Mouse (Mus musculus) forebrain, embryonic 12.5 days (tissue): ENCODE results near the gene Phgdh. TPM values are rescaled to one million over a fixed set of nuclear protein-coding genes. Genes with fewer than 3 reads are reported as not detected.

Experiments
- ATAC-seq: fragments of 200-750 bp; cut with Nextera tagmentation; 2 replicates; pipeline ENCODE4 v1.8.0; 2017; ENCODE audit warnings: moderate TSS enrichment; ENCODE audit not compliant: low FRiP score
- H3K27ac ChIP-seq: fragments of 300-500 bp; sonication (generic); 2 replicates; pipeline ENCODE4 v1.5.1; 2016; ENCODE audit warnings: mild to moderate bottlenecking
- H3K27me3 ChIP-seq: fragments of 300-500 bp; sonication (generic); 2 replicates; pipeline ENCODE4 v1.6.1; 2016; ENCODE audit warnings: mild to moderate bottlenecking
- H3K36me3 ChIP-seq: fragments of 300-500 bp; sonication (generic); replicated peaks from 2 replicates; pipeline ENCODE4 v1.6.1; 2016; ENCODE audit warnings: mild to moderate bottlenecking
- H3K4me1 ChIP-seq: fragments of 300-500 bp; sonication (generic); 2 replicates; pipeline ENCODE4 v1.6.1; 2016
- H3K4me2 ChIP-seq: fragments of 300-500 bp; sonication (generic); 2 replicates; pipeline ENCODE4 v1.6.1; 2016; ENCODE audit warnings: mild to moderate bottlenecking, moderate library complexity
- H3K4me3 ChIP-seq: fragments of 300-500 bp; sonication (generic); replicated peaks from 2 replicates; pipeline ENCODE4 v1.5.1; 2016; ENCODE audit warnings: mild to moderate bottlenecking
- H3K9ac ChIP-seq: fragments of 300-500 bp; sonication (generic); 2 replicates; pipeline ENCODE4 v1.6.1; 2016; ENCODE audit warnings: mild to moderate bottlenecking
- H3K9me3 ChIP-seq: fragments of 300-500 bp; sonication (generic); 2 replicates; pipeline ENCODE4 v1.6.1; 2016
- WGBS: fragments of 180-500 bp; shearing (Covaris S2); methylation state at CpG from one replicate; pipeline ENCODE4 v1.1.7; 2016; 5-methylcytosine and 5-hydroxymethylcytosine counted together
- polyA plus RNA-seq: library from polyadenylated mRNA; unstranded; fragments of >200 nt; fragmentation: Nextera tagmentation; extraction: Ambion mirVana; gene quantifications from 2 replicates; pipeline ENCODE4 v1.2.1, GENCODE M21; 2016

Gene Phgdh
- polyA plus RNA-seq, 1 experiment from 2014 or later, result 274 TPM

DNA sequence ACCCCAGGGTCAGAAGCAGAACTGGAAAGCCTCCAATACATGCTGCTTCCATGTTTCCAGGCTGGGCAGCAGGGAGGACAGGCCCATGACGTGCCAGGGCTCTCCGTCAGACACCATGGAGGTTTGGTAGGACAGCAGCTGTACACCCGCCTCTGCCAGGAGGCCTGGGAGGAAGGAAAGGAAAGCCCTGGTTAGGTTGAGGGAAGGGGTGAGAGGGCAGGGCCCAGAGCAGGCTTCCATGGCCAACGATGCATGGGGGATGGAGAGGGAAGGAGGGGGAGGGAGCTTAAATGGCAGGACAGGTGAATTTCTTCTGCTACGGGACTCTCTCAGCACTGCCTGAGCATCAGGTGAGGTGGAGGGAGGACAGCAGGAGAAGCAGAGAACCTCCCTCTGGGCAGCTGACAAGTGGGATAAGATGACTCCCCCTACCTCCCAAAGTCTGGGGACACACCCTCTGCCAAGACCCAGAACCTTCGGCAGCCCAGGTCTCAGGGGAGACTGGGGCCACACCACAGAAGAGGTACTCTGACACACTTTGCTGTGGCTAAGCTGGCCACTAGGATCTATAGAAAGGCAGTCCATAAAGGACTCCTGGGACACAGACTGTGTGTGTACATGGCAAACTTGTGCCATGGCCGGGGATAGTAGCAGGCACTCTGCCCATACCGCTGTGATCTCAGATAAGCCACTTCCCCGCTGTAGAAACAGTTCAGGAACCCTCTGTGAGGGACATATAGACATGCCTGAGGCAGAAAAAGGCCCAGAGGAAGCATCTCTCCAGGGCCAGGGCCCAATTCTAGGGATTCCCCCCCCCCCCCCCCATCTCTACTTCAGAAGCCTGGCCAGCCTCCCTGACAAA is 26.3 kb downstream of the Phgdh start:
- H3K36me3 ChIP-seq, result peaks cover 34% of the 10 kb centered on the region
- no peaks in the 10 kb centered on the region for H3K9me3 ChIP-seq
- 76% methylated on average over 9 of the region's 9 CpGs for WGBS
- H3K4me2 ChIP-seq, result no peak overlapping the region
- ATAC-seq, result 0 out of 2 replicates have a peak, but pooled peaks have one; percentile 4
- H3K27me3 ChIP-seq, result no peaks in the 10 kb centered on the region
- H3K9ac ChIP-seq, result no peak overlapping the region
- H3K4me1 ChIP-seq, result peaks cover 16% of the 10 kb centered on the region
- no peak overlapping the region for H3K27ac ChIP-seq
- no peak overlapping the region for H3K4me3 ChIP-seq

DNA sequence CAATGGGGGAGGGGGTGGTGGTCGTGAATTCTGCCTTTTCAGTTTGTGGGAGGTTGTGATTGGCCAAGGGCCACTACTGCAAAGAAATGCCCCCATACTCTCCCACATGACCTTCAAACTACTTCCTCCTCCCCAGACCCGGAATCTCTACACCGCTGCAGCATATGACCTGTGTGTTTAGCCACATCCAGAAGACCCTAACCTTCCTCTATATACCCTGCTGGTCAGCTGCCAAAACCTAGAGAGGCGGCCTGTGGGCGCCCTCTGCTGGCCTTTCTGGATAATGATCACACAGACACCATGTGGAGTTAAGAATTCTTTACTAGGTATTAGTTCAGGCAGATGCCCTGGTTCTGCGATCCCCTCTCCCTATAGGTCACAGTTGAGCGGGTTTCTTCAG is 26.9 kb downstream of the Phgdh start:
- peaks cover 9% of the 10 kb centered on the region for H3K4me1 ChIP-seq
- no peak overlapping the region for H3K4me2 ChIP-seq
- no peaks in the 10 kb centered on the region for H3K9me3 ChIP-seq
- peaks cover 28% of the 10 kb centered on the region for H3K36me3 ChIP-seq
- H3K4me3 ChIP-seq, result no peak overlapping the region
- ATAC-seq, result peak; percentile 57
- H3K27me3 ChIP-seq, result no peaks in the 10 kb centered on the region
- H3K27ac ChIP-seq, result no peak overlapping the region
- WGBS, result 36% methylated on average over 7 of the region's 7 CpGs
- no peak overlapping the region for H3K9ac ChIP-seq

DNA sequence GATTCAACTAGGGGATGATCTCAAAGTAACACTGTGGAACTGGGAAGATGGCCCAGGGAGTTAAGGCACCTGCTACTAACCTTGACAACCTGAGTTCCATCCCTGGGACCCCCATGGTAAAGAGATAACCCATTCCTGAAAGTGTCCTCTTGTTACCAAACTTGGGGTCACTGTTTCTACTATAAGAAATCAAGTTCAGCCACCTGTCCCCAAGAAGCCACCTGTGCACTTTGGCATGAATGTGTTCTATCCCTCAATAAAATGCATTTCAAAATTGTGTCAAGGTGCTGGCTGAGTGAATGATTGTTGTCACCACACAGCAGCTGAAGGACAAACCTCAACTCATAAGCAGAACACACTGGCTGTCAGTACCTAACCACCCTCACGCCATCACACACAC is 29.3 kb downstream of the Phgdh start:
- Histone ChIP-seq H3K9ac (no peak overlapping the region), H3K36me3 (peaks cover 14% of the 10 kb centered on the region), H3K9me3 (no peaks in the 10 kb centered on the region), H3K4me2 (no peak overlapping the region), H3K4me3 (no peak overlapping the region), H3K27me3 (no peaks in the 10 kb centered on the region), H3K27ac (no peak overlapping the region), H3K4me1 (no peaks in the 10 kb centered on the region)
- 92% methylated on average over 1 of the region's 1 CpGs for WGBS
- no peak for ATAC-seq

DNA sequence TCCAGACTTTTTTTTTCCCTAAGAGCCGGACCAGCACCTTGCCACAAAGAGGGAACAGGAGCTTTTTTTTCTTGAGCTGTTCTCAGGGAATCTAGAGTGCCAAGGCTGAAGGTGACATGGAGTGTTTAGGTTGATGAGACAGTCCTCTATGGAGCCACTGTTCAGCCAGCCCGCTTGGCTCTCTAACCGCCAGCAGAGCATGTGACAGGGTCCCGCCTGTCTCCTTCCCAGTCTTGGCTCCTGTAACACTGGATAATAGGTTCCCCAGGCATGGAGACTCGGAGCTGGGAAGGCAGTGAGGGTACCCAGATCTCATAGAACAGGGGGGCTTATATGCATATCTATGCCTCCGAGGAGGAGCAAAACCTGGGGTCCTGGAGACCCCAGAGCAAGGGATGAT is 31.2 kb downstream of the Phgdh start:
- 86% methylated on average over 6 of the region's 6 CpGs for WGBS
- Histone ChIP-seq H3K4me2 (no peak overlapping the region), H3K9me3 (no peaks in the 10 kb centered on the region), H3K9ac (no peak overlapping the region), H3K4me1 (no peaks in the 10 kb centered on the region), H3K36me3 (peaks cover 1% of the 10 kb centered on the region; the same call in 1 of the 2 replicates), H3K27ac (no peak overlapping the region), H3K4me3 (no peak overlapping the region), H3K27me3 (no peaks in the 10 kb centered on the region)
- ATAC-seq, result no peak

DNA sequence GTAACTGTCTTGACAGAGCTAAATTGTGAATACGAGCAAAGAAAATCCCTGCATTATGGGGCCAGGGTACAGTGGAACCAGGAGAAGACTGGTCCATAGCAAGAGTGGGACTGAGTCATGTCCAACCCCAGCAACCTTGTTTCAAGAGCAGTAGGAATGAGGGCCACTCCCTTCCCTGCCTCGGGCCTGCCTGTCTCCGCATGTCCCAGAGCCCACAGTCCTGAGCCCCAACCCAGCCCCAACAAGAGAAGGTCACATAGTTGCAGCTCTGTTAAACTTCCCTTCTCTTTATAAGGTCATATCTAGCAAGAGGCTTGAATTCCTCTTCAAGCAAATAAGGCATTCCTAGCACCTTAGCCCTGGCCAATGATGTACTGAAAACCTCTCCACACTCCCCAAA is 38.0 kb downstream of the Phgdh start:
- WGBS, result 90% methylated on average over 3 of the region's 3 CpGs
- H3K27ac ChIP-seq, result no peak overlapping the region
- H3K36me3 ChIP-seq, result no peaks in the 10 kb centered on the region
- no peaks in the 10 kb centered on the region for H3K4me1 ChIP-seq
- H3K9ac ChIP-seq, result no peak overlapping the region
- H3K9me3 ChIP-seq, result no peaks in the 10 kb centered on the region
- no peak for ATAC-seq
- no peak overlapping the region for H3K4me3 ChIP-seq
- no peaks in the 10 kb centered on the region for H3K27me3 ChIP-seq
- H3K4me2 ChIP-seq, result no peak overlapping the region

DNA sequence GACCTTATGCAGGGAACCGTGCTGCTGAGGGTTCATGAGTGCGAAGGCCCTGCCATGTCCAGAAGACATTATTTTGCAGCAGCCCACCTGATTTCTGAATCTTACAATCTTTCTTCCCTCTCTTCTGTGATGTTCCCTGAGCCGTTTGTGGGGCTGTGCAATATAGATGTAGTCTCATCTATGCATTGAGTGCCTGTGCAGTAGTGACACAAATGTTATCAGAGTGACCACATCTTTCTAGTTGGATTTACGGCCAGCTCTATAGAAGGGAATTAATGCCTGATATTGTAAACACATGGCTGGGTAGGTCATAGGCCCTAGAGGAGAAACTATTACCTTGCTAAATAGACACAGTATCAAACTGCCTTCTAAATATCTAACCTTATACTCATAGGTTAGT is 39.5 kb downstream of the Phgdh start:
- Histone ChIP-seq H3K4me1 (no peaks in the 10 kb centered on the region), H3K36me3 (no peaks in the 10 kb centered on the region), H3K9ac (no peak overlapping the region), H3K4me3 (no peak overlapping the region), H3K9me3 (no peaks in the 10 kb centered on the region), H3K4me2 (no peak overlapping the region), H3K27me3 (no peaks in the 10 kb centered on the region), H3K27ac (no peak overlapping the region)
- ATAC-seq, result no peak
- 89% methylated on average over 4 of the region's 4 CpGs for WGBS

DNA sequence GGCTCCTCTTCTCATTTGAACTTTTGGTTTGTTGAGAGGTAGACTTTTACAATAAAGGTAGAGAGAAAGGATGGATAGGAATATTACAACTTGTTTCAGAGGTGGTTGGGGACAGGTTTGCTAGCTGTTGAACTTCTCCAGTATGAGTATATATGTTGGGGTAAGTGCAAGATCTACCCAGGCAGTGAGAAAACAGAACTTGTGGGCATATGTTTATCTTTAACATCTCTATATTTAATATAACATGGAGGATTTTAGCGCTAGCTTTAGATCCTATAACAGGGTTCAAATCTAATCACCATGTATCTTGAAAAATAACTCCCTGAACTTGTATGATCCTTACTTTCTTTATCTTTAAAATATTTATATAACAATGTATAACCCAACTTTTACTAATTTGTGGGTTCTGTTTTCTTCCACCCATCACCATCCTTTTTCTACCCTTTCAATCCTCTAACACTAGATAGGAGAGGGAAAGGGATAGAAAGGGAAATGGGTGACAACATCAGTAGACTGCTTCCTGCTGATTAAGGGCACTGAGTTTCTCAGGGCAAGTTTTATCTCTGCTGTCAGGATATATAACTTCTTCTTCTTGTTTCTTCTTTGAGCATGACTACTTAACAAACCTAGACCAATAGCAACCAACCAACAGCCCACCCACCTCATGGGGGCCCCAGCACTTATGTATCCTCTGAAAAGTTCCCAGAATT is 40.2 kb downstream of the Phgdh start:
- no peaks in the 10 kb centered on the region for H3K4me1 ChIP-seq
- no peak overlapping the region for H3K9ac ChIP-seq
- H3K9me3 ChIP-seq, result no peaks in the 10 kb centered on the region
- H3K27ac ChIP-seq, result no peak overlapping the region
- no peak overlapping the region for H3K4me3 ChIP-seq
- H3K36me3 ChIP-seq, result no peaks in the 10 kb centered on the region
- H3K4me2 ChIP-seq, result no peak overlapping the region
- WGBS, result 96% methylated on average over 1 of the region's 1 CpGs
- no peak for ATAC-seq
- H3K27me3 ChIP-seq, result no peaks in the 10 kb centered on the region

DNA sequence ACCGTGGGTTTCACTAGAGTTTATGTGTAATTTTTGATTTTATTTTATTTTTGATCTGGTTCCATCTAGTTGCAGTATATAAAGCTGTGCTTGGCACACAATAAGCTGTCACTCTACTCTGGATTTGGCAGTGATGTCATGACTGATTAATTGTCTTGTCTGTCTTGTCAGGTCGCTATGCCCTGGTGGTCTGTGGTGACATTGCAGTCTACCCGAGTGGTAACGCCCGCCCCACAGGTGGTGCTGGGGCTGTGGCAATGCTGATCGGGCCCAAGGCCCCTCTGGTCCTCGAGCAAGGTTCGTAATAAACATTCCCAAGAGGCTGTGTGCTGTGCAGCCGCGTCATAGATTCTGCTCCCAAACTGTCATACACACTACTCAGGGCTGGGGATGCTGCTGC is 43.8 kb downstream of the Phgdh start:
- H3K9ac ChIP-seq, result no peak overlapping the region
- no peaks in the 10 kb centered on the region for H3K9me3 ChIP-seq
- no peak overlapping the region for H3K4me2 ChIP-seq
- ATAC-seq, result no peak
- H3K27me3 ChIP-seq, result no peaks in the 10 kb centered on the region
- no peak overlapping the region for H3K27ac ChIP-seq
- H3K4me1 ChIP-seq, result no peaks in the 10 kb centered on the region
- WGBS, result 66% methylated on average over 10 of the region's 10 CpGs
- H3K36me3 ChIP-seq, result no peaks in the 10 kb centered on the region
- no peak overlapping the region for H3K4me3 ChIP-seq

DNA sequence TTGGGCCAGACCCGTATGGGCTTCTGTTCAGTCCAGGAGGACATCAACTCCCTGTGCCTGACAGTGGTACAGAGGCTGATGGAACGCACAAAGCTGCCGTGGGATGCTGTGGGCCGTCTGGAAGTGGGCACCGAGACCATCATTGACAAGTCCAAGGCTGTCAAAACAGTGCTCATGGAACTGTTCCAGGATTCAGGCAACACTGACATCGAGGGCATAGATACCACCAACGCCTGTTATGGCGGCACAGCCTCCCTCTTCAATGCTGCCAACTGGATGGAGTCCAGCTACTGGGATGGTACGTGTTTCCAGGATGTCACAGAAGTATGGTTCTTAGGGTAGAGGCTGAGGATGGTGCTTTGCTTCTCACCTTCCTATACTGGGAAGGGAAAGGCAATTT is 48.7 kb downstream of the Phgdh start:
- H3K4me1 ChIP-seq, result no peaks in the 10 kb centered on the region
- no peak overlapping the region for H3K4me3 ChIP-seq
- H3K4me2 ChIP-seq, result no peak overlapping the region
- 94% methylated on average over 9 of the region's 9 CpGs for WGBS
- no peaks in the 10 kb centered on the region for H3K36me3 ChIP-seq
- no peaks in the 10 kb centered on the region for H3K27me3 ChIP-seq
- no peak overlapping the region for H3K27ac ChIP-seq
- no peak overlapping the region for H3K9ac ChIP-seq
- ATAC-seq, result no peak
- no peaks in the 10 kb centered on the region for H3K9me3 ChIP-seq

DNA sequence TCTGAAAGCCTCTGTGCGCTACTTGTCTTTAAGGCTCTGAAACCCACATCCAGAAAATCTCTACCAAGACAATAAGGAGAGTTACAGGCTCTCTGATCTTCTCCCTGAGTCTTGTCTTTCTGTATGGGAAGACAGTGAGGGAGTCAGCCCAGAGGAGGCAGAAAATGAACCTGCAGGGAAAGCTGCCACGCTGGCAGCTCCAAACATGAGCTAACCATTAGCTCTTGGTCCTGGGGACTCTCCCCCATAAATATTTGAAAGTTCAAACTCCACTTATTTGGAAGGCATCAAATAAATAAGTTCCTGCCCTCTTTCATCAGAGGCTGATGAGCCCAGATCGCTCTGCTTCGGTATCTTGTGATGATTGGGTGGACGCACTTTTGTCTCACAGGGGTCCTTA is 56.6 kb downstream of the Phgdh start:
- ATAC-seq, result no peak
- no peak overlapping the region for H3K9ac ChIP-seq

DNA sequence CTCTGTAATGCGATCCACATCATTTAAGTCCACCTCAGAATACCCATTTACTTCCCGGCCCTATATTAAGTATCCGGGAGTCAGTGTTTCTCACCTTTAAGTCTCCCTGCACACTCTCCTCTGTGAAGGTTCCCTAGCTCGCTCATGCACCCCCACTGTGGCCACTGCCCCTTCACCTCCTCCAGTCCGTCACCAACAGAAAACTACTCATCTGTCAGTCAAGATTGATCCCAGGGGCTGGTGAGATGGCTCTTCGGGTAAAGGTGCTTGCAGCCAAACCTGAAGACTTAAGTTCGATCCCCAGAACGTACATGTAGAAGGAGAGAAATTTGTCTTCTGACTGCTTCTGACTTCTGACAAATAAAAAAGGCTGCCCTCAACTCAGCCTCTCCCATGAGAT is 57.4 kb downstream of the Phgdh start:
- no peaks in the 10 kb centered on the region for H3K9me3 ChIP-seq
- H3K4me2 ChIP-seq, result no peak overlapping the region
- H3K27me3 ChIP-seq, result no peaks in the 10 kb centered on the region
- no peak for ATAC-seq
- peaks cover 5% of the 10 kb centered on the region; the same call in 1 of the 2 replicates for H3K4me1 ChIP-seq
- no peak overlapping the region for H3K27ac ChIP-seq
- H3K36me3 ChIP-seq, result no peaks in the 10 kb centered on the region
- WGBS, result 92% methylated on average over 8 of the region's 8 CpGs
- H3K9ac ChIP-seq, result no peak overlapping the region
- H3K4me3 ChIP-seq, result no peak overlapping the region

More for the DNA sequence above, 56.6 kb downstream of the Phgdh start:
- H3K36me3 ChIP-seq, result no peaks in the 10 kb centered on the region
- no peak overlapping the region for H3K4me3 ChIP-seq
- H3K27ac ChIP-seq, result no peak overlapping the region
- H3K4me2 ChIP-seq, result no peak overlapping the region
- H3K9me3 ChIP-seq, result no peaks in the 10 kb centered on the region
- peaks cover 5% of the 10 kb centered on the region; the same call in 1 of the 2 replicates for H3K4me1 ChIP-seq
- H3K27me3 ChIP-seq, result no peaks in the 10 kb centered on the region
- 92% methylated on average over 5 of the region's 5 CpGs for WGBS

DNA sequence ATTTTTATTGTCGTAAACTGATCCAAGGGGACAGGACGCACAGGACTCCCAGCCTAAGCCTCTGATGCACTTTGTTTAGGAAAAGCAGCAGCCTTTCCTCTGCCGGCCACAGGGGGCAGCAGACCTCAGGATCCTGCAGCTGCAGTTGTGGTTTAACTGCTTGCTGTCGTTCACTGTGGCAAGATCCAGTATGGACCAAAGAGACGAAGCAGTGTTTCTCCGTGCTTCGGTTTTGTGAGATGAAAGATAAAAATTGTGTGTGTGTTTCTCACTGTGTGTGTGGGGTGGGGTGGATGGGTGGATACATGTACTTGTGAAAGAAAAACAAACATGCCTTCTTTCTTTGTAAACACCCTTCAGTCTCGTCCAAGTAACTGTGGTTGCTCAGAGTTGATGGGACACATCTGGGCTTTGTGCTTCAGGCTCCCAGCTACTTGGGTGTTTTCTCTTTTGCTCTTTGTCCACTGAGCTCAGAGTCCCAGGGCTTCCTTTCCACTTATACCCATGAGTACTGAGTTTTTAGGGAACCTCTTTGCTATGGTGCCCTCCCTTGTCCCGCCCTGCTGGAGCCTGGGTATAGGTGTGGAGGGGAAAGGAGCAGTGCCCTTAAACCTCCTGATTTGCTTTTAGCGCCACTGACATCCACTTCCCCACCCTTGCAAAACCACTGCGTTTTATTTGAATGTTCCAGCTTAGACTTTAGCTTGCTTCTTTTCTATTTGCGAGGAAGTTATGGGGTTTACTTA is 58.7 kb downstream of the Phgdh start:
- no peaks in the 10 kb centered on the region for H3K36me3 ChIP-seq
- no peaks in the 10 kb centered on the region for H3K27me3 ChIP-seq
- no peak overlapping the region for H3K9ac ChIP-seq
- no peaks in the 10 kb centered on the region for H3K9me3 ChIP-seq
- H3K27ac ChIP-seq, result no peak overlapping the region
- peaks cover 5% of the 10 kb centered on the region; the same call in 1 of the 2 replicates for H3K4me1 ChIP-seq
- ATAC-seq, result peak; percentile 82
- H3K4me2 ChIP-seq, result no peak overlapping the region
- no peak overlapping the region for H3K4me3 ChIP-seq
- WGBS, result 41% methylated on average over 12 of the region's 12 CpGs
